Mouse (Mus musculus) intestine, embryonic 16.5 days (tissue): Measurements from ENCODE around the gene Htr5b. TPM values are rescaled to one million over a fixed set of nuclear protein-coding genes. Genes with fewer than 3 reads are reported as not detected.

ENCODE experiments used
- ATAC-seq: fragments of 200-750 bp; cut with Nextera tagmentation; 2 replicates; pipeline ENCODE4 v1.8.0; 2017; ENCODE audit warnings: moderate TSS enrichment, moderate library complexity
- H3K27ac ChIP-seq: fragments of 300-500 bp; sonication (generic); 2 replicates; pipeline ENCODE4 v1.5.1; 2014; ENCODE audit warnings: mild to moderate bottlenecking, low read length
- H3K27me3 ChIP-seq: fragments of 300-500 bp; sonication (generic); replicated peaks from 2 replicates; pipeline ENCODE4 v1.6.1; 2014; ENCODE audit warnings: low read length, control low read depth, mixed read lengths; ENCODE audit not compliant: control insufficient read depth, insufficient read depth
- H3K36me3 ChIP-seq: fragments of 300-500 bp; sonication (generic); 2 replicates; pipeline ENCODE4 v1.6.1; 2014; ENCODE audit warnings: low read length, control low read depth; ENCODE audit not compliant: control insufficient read depth, insufficient read depth
- H3K4me1 ChIP-seq: fragments of 300-500 bp; sonication (generic); 2 replicates; pipeline ENCODE4 v1.6.1; 2014; ENCODE audit warnings: low read length, control low read depth, mixed read lengths; ENCODE audit not compliant: control insufficient read depth, insufficient read depth
- H3K4me2 ChIP-seq: fragments of 300-500 bp; sonication (generic); 2 replicates; pipeline ENCODE4 v1.6.1; 2014; ENCODE audit warnings: low read depth, low read length, control low read depth
- H3K4me3 ChIP-seq: fragments of 300-500 bp; sonication (generic); 2 replicates; pipeline ENCODE4 v1.5.1; 2014; ENCODE audit warnings: mild to moderate bottlenecking, low read length
- H3K9ac ChIP-seq: fragments of 300-500 bp; sonication (generic); 2 replicates; pipeline ENCODE4 v1.6.1; 2014; ENCODE audit warnings: low read depth, low read length
- H3K9me3 ChIP-seq: fragments of 300-500 bp; sonication (generic); 2 replicates; pipeline ENCODE4 v1.6.1; 2016; ENCODE audit warnings: low read length, control low read depth; ENCODE audit not compliant: control insufficient read depth
- WGBS: fragments of 180-500 bp; shearing (Covaris S2); extraction: QIAGEN DNeasy Blood & Tissue Kit; methylation state at CpG from one replicate; pipeline ENCODE4 v1.1.7; 2014; 5-methylcytosine and 5-hydroxymethylcytosine counted together
- polyA plus RNA-seq: library from polyadenylated mRNA; unstranded; fragments of >200 nt; fragmentation: Nextera tagmentation; extraction: Ambion mirVana; gene quantifications from 2 replicates; pipeline ENCODE4 v1.2.1, GENCODE M21; 2015

Htr5b gene
- 0.23 and 0.33 TPM in 2 replicates for polyA plus RNA-seq

DNA sequence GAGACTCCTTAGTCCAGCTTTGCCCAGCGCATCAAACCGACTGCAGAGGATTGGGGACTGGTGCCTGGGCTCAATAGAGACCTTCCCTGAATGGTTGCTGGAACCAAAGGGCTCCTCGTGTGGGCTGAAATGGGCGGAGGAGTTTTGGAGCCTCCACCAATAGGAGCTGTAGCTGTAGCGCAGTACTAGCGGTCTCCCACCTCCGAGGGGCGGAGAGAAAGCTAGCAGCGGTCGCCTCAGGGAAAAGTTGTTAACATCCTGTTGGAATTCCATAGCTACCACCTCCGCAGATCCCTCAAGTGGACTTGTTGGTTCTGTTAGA lies at the start of gene Htr5b:
Gene Htr5b, minus strand, starts transcription at position 67 of the 322 bp plus-strand sequence.
- Histone ChIP-seq H3K4me3 (peak within 1 kb of the TSS; percentile 34), H3K4me1 (peaks cover 8% of the 10 kb centered on the region), H3K36me3 (no peaks in the 10 kb centered on the region), H3K9ac (no peak within 1 kb of the TSS), H3K27ac (no peak within 1 kb of the TSS), H3K27me3 (peaks cover 16% of the 10 kb centered on the region), H3K9me3 (no peaks in the 10 kb centered on the region), H3K4me2 (peak within 1 kb of the TSS; percentile 60)
- 3% methylated on average over 11 of the region's 11 CpGs for WGBS
- peak; percentile 79 for ATAC-seq

DNA sequence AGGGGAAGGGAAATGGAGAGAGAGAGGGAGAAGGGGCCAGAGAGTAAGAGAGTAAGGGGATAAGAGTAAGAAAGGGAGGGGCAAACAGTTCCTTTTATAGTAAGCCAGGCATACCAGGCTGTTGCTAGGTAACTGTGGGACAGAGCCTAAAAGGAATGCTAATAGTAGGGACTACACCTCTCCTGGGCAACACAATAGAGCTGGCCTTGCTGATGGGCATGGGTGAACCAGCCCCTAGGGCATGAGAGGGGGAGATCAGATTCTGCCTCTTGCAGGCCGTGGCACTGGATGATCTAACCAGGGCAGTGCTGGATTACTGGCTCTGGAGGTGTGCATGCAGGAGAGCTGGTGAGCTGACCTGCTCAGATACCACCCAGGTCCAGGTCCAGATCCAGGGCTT lies 49.2 kb upstream of the Htr5b start:
- H3K36me3 ChIP-seq: no peaks in the 10 kb centered on the region
- no peaks in the 10 kb centered on the region for H3K27me3 ChIP-seq
- no peaks in the 10 kb centered on the region for H3K4me1 ChIP-seq
- ATAC-seq: no peak
- H3K4me3 ChIP-seq: no peak overlapping the region
- whole genome bisulfite sequencing: 41% methylated on average over 1 of the region's 1 CpGs
- H3K9ac ChIP-seq: no peak overlapping the region
- no peaks in the 10 kb centered on the region for H3K9me3 ChIP-seq
- no peak overlapping the region for H3K27ac ChIP-seq
- H3K4me2 ChIP-seq: no peak overlapping the region

DNA sequence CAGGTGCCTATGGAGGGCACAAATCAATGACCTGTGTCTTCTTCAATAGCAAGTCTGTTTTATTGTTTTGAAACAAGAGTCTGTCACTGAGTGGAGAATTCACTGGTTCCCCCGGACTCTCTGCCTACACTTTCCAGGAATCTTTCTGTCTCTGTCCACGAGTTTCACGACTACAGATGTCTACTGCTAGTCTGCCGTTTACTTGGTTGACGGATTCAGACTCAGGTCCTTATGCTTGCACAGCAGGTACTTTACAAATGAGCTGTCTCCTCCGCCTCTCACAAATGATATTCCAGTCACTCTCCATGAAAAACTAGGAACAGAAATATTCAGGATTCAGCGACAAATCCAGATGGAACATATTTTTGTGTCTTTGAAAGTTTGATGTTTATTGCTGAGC lies 42.3 kb upstream of the Htr5b start:
- no peak overlapping the region for H3K4me2 ChIP-seq
- ATAC-seq: no peak
- H3K9me3 ChIP-seq: no peaks in the 10 kb centered on the region
- H3K9ac ChIP-seq: no peak overlapping the region
- no peak overlapping the region for H3K4me3 ChIP-seq
- H3K27ac ChIP-seq: no peak overlapping the region
- no peaks in the 10 kb centered on the region for H3K4me1 ChIP-seq
- H3K36me3 ChIP-seq: no peaks in the 10 kb centered on the region
- H3K27me3 ChIP-seq: no peaks in the 10 kb centered on the region
- whole genome bisulfite sequencing: 79% methylated on average over 7 of the region's 7 CpGs

DNA sequence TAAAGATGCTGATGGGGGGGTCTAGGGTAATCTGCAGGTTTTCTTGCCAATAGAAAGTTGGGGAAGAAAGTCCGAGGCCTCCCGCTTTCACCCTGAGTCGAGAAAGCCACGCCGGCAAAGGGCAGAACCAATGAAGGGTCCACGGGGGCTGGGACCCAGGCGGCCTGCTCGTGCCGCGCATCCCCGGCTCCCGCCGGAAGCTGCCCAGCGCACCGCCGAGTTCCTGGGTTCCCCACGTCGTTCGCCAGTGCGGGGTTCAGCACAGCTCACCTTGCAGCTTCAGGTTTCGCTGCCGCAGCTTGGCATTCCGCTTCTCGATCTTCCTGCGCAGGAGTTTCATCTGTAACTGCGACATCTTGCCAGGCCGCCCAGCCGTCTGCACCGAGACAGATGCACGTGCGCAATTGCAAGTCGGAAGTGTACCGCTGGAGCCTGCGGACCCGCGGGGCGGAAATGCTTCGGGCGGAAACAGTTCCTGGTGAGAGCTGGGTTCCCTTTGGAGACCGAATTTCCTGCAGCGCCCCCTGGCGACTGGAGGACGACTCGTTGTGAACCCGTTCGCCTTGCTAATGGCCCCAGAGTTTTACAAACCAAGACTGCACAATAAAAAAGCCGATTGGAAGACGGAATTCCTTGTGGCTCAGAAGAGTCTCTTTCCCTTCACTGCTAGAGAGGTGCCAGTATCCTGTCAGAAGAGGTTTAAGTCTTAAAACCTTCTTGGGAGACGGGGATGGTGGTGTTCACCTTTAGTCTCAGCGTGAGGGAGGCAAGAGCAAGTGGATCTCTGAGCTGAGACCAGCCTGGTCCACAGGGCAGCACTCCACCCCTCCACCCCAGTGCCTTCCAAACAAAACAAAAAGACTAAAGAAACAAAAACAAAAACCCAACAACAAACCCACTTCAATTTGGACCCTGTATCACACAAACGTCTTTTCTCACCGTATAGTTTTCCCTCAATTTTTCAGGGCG lies 39.5 kb upstream of the Htr5b start, which contains the start of gene Ddx18:
Gene Ddx18, minus strand, starts transcription at position 469 of the 969 bp plus-strand sequence.
- Histone ChIP-seq H3K4me2 (peak within 1 kb of the TSS; percentile 52), H3K9ac (peak within 1 kb of the TSS; percentile 78), H3K27ac (peak within 1 kb of the TSS; percentile 51), H3K4me3 (peak within 1 kb of the TSS; percentile 81), H3K9me3 (no peaks in the 10 kb centered on the region), H3K27me3 (no peaks in the 10 kb centered on the region), H3K36me3 (peaks cover 11% of the 10 kb centered on the region), H3K4me1 (no peaks in the 10 kb centered on the region)
- ATAC-seq: peak; percentile 99
- WGBS: 7% methylated on average over 53 of the region's 53 CpGs

DNA sequence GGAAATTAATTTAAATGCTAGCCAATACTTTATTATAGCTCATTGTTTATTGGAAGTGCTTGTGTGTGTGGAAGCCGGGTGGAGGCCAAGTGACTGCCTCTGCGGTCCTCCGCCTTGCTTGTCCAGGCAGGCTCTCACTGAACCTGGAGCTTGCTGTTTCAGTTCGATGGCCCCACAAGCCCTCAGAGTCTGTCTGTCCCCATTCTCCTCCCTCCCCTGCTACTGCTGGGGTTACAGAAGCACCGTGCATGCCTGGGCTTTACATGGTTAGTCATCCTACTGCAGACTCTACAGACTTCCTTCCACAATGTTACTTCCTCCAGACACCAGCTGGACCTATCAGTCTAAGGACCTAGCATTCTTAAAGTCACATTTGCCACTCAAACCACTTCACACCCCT lies 29.6 kb upstream of the Htr5b start:
- Histone ChIP-seq H3K4me2 (no peak overlapping the region), H3K27me3 (no peaks in the 10 kb centered on the region), H3K27ac (no peak overlapping the region), H3K36me3 (peaks cover 35% of the 10 kb centered on the region), H3K9ac (no peak overlapping the region), H3K4me1 (no peaks in the 10 kb centered on the region), H3K9me3 (no peaks in the 10 kb centered on the region), H3K4me3 (no peak overlapping the region)
- WGBS: 93% methylated on average over 5 of the region's 5 CpGs
- no peak for ATAC-seq

DNA sequence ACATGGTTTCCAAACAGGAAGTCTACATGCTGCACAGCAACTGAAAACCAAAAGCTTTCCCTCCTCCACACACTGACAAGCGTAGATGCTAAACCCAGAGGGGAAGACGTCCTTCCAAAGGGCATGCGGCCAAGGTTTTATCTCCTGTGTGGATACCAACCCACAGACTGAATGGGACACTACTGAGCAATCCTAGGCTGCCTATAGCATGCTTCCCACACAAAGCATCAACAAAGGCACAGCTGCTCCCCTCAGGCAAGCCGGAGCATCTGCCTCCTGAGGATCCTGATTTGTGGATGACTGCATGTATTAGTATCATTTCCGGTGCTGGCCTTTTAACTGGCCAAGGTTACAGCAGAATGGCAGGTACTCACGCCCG lies 23.2 kb upstream of the Htr5b start:
- H3K27me3 ChIP-seq: no peaks in the 10 kb centered on the region
- H3K27ac ChIP-seq: no peak overlapping the region
- H3K4me2 ChIP-seq: no peak overlapping the region
- no peak overlapping the region for H3K4me3 ChIP-seq
- H3K36me3 ChIP-seq: peaks cover 24% of the 10 kb centered on the region
- no peaks in the 10 kb centered on the region for H3K4me1 ChIP-seq
- H3K9me3 ChIP-seq: no peaks in the 10 kb centered on the region
- H3K9ac ChIP-seq: no peak overlapping the region
- ATAC-seq: no peak
- 92% methylated on average over 7 of the region's 7 CpGs for WGBS

DNA sequence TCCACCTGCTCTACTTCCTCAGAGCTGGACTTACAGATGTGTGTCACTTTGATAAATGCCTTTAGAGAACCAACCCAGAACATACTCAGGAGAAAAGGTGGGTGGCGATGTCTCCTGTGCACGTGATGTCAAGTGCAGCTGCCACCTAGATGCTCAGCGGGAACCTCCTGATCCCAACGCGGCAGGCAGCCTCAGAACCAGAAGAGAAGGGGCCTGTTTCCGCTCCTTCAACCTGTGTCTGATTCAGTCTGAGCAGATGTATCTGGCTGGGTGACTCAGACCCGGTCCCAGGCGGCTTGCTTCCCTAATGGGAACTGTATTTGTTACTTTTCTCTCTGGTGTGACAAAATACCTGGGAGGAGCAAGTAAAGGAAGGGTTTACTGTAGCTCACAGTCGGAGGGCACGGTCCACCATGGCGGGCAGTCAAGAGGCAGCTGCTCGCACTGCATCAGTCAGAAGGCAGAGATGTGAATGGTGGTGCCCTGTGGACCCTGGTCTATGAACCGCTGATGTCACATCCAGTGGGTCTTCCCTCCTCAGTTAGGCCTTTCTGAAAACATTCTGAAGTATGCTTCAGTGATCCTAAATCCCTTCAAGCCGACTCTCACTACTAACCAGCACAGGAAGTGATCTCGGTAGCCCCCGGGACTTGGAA lies 22.7 kb upstream of the Htr5b start:
- ATAC-seq: no peak

DNA sequence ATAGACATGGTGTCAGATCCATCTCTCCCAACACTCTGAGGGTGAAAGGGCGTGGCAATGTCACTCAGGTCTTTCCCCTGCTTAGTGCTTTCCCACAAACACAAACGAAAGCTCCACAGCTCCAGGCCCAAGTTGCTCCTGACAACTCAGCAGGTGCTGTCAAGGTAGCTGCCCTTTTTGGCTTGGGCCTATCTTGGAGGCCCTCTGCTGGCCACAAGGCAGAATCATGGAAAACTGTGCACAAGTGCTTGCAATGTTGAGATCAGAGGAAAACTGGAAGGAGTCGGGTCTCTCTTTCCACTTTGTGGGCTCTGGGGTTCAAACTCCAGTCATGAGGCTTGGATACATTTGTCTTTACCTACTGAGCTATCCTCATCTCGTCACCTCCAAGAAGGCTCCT lies 21.2 kb upstream of the Htr5b start:
- no peak for ATAC-seq
- no peaks in the 10 kb centered on the region for H3K9me3 ChIP-seq

More for the DNA sequence above, 22.7 kb upstream of the Htr5b start:
- Histone ChIP-seq H3K4me1 (no peaks in the 10 kb centered on the region), H3K36me3 (peaks cover 24% of the 10 kb centered on the region), H3K4me2 (no peak overlapping the region), H3K9ac (no peak overlapping the region), H3K9me3 (no peaks in the 10 kb centered on the region), H3K27ac (no peak overlapping the region), H3K27me3 (no peaks in the 10 kb centered on the region), H3K4me3 (no peak overlapping the region)
- 87% methylated on average over 16 of the region's 16 CpGs for WGBS

DNA sequence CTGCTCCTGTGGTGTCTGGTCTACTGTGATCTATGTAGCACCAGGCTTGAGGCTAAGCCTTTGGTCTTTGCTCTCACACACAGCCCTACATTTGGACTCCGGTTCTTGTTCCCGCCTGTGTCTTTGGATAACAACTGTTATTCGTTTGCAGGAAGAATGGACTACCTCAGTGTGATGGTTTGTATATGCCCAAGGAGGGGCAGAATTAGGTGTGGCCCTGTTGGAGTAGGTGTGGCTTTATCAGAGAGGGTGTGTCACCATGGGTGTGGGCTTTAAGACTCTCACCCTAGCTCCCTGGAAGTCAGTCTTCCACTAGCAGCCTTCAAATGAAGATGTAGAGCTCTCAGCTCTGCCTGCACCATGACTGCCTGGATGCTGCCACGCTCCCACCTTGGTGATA lies 20.4 kb upstream of the Htr5b start:
- Histone ChIP-seq H3K4me1 (no peaks in the 10 kb centered on the region), H3K9me3 (no peaks in the 10 kb centered on the region), H3K4me3 (no peak overlapping the region), H3K36me3 (peaks cover 16% of the 10 kb centered on the region), H3K27me3 (no peaks in the 10 kb centered on the region), H3K4me2 (no peak overlapping the region), H3K9ac (no peak overlapping the region), H3K27ac (no peak overlapping the region)
- ATAC-seq: no peak
- 92% methylated on average over 4 of the region's 4 CpGs for WGBS

More for the DNA sequence above, 21.2 kb upstream of the Htr5b start:
- Histone ChIP-seq H3K27ac (no peak overlapping the region), H3K4me1 (no peaks in the 10 kb centered on the region), H3K4me2 (no peak overlapping the region), H3K9ac (no peak overlapping the region), H3K4me3 (no peak overlapping the region), H3K27me3 (no peaks in the 10 kb centered on the region), H3K36me3 (peaks cover 17% of the 10 kb centered on the region)
- WGBS: 74% methylated on average over 4 of the region's 4 CpGs
